Mouse (Mus musculus) erythroblast, embryonic 14.5 days (primary cell): ENCODE data around the gene C1qtnf1.

Experiments
- GATA1 ChIP-seq: IDR thresholded peaks from 2 replicates; pipeline ENCODE4 v1.6.1; 2012; ENCODE audit warnings: low read length, inconsistent platforms, mixed read lengths
- TAL1 ChIP-seq: IDR thresholded peaks from 3 replicates; pipeline ENCODE4 v1.6.1; 2012; ENCODE audit warnings: low read length, inconsistent platforms, mixed read lengths

DNA sequence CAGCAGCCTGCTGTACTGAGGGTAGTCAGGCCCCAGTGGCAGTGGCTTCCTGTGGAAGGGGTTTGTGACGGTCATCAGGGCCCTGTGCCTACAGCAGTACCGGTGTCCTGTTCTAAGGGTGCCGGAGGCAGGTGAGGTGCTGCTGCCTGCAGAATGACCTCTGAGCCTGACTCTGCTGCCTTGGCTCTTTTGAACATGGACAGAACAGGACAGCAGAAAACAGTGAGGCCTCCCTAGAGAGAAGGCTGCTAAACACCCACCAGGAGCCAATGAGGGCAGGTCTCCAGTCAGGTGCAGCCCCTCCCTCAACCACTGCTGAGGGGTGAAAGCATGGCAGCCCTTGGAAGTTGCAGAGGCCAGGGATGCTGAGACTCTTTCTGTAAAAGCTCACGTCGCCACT, 21.5 kb upstream of the C1qtnf1 start:
- TF ChIP-seq TAL1 = no peak
- no peak for TF ChIP-seq GATA1
